Mouse (Mus musculus) small intestine, adult 10 weeks (tissue): ENCODE measurements around the gene Ccdc91. TPM values are rescaled to one million over a fixed set of nuclear protein-coding genes. Genes with fewer than 3 reads are reported as not detected.

ENCODE experiments used
- polyA plus RNA-seq: library from polyadenylated mRNA; stranded (reverse); fragments of 350-450 nt; fragmentation: Illumina TruSeq; extraction: RNeasy Lipid Tissue Mini Kit (QIAGEN cat#74804); gene quantifications from one replicate; pipeline ENCODE4 v1.2.3, GENCODE M21; 2014; ENCODE audit warnings: low replicate concordance

Gene Ccdc91
- polyA plus RNA-seq, result 23.9 TPM

GRCm38 (mm10) chr6:147475727-147476613 lies at the start of gene Ccdc91:
Ccdc91 (plus strand) TSS chr6:147475828.

Other genes starting within 250 kb of the Ccdc91 start
- 0.37 TPM for gene Pthlh, start 211.6 kb upstream of the Ccdc91 start, polyA plus RNA-seq